Mouse (Mus musculus) bone marrow, adult 2 months (tissue): ENCODE measurements around the gene Ripor1.

Experiments
- CTCF ChIP-seq: fragments of 200-500 bp; IDR thresholded peaks from 2 replicates; pipeline ENCODE4 v1.5.1; 2011; ENCODE audit warnings: low read length, control low read depth; ENCODE audit not compliant: control insufficient read depth, insufficient read depth
- POLR2A ChIP-seq: fragments of 200-500 bp; IDR thresholded peaks from 2 replicates; pipeline ENCODE4 v1.6.1; 2011; ENCODE audit warnings: low read depth, mild to moderate bottlenecking, control low read depth, low read length, borderline replicate concordance; ENCODE audit not compliant: control insufficient read depth

DNA sequence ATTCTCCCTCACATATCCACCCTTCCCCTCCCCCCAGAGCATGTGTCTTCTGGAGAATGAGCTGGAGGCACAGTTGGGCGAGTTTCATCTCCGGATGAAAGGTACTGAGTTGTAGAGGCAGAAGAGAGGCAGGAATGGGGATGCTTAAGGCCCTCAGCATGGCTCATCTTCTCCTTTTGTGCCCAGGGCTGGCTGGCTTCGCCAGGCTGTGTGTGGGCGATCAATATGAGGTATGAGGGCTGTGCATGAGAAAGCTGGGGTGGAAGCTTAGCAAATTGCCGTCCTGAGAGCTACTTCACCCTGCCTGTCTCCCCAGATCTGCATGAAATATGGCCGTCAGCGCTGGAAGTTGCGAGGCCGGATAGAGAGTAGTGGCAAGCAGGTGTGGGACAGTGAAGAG, 10.9 kb downstream of the Ripor1 start:
- TF ChIP-seq CTCF (no peak), POLR2A (no peak)
